Mouse (Mus musculus) midbrain, embryonic 13.5 days (tissue): ENCODE measurements around the gene Gba2. TPM values are rescaled to one million over a fixed set of nuclear protein-coding genes. Genes with fewer than 3 reads are reported as not detected.

ENCODE experiments used
- ATAC-seq: fragments of 200-750 bp; cut with Nextera tagmentation; 2 replicates; pipeline ENCODE4 v1.8.0; 2017; ENCODE audit warnings: mild to moderate bottlenecking, moderate TSS enrichment, moderate library complexity
- H3K27ac ChIP-seq: fragments of 300-500 bp; sonication (generic); 2 replicates; pipeline ENCODE4 v1.5.1; 2015; ENCODE audit warnings: inconsistent platforms, mild to moderate bottlenecking, moderate library complexity
- H3K27me3 ChIP-seq: fragments of 300-500 bp; sonication (generic); 2 replicates; pipeline ENCODE4 v1.6.1; 2015; ENCODE audit warnings: mild to moderate bottlenecking, inconsistent platforms
- H3K36me3 ChIP-seq: fragments of 300-500 bp; sonication (generic); 2 replicates; pipeline ENCODE4 v1.6.1; 2015; ENCODE audit warnings: mild to moderate bottlenecking, inconsistent platforms
- H3K4me1 ChIP-seq: fragments of 300-500 bp; sonication (generic); replicated peaks from 2 replicates; pipeline ENCODE4 v1.6.1; 2015; ENCODE audit warnings: inconsistent platforms
- H3K4me2 ChIP-seq: fragments of 300-500 bp; sonication (generic); replicated peaks from 2 replicates; pipeline ENCODE4 v1.6.1; 2015; ENCODE audit warnings: moderate library complexity, mild to moderate bottlenecking, inconsistent platforms
- H3K4me3 ChIP-seq: fragments of 300-500 bp; sonication (generic); replicated peaks from 2 replicates; pipeline ENCODE4 v1.5.1; 2015; ENCODE audit warnings: mild to moderate bottlenecking, inconsistent platforms
- H3K9ac ChIP-seq: fragments of 300-500 bp; sonication (generic); replicated peaks from 2 replicates; pipeline ENCODE4 v1.6.1; 2015; ENCODE audit warnings: mild to moderate bottlenecking, inconsistent platforms
- H3K9me3 ChIP-seq: fragments of 300-500 bp; sonication (generic); 2 replicates; pipeline ENCODE4 v1.6.1; 2016; ENCODE audit warnings: mild to moderate bottlenecking, inconsistent platforms
- WGBS: fragments of 180-500 bp; shearing (Covaris S2); methylation state at CpG from one replicate; pipeline ENCODE4 v1.1.7; 2015; 5-methylcytosine and 5-hydroxymethylcytosine counted together
- polyA plus RNA-seq: library from polyadenylated mRNA; unstranded; fragments of >200 nt; fragmentation: Nextera tagmentation; extraction: Ambion mirVana; gene quantifications from 2 replicates; pipeline ENCODE4 v1.2.1, GENCODE M21; 2015

Gene Gba2
- polyA plus RNA-seq, 1 experiment from 2014 or later, result 58.4 TPM

- Histone ChIP-seq H3K4me1 (no peaks in the 10 kb centered on the region), H3K9me3 (no peaks in the 10 kb centered on the region)
- 72% methylated on average over 3 of the region's 3 CpGs for WGBS
Measured at GRCm38 (mm10) chr4:43593453-43593852, 14.8 kb upstream of the Gba2 start.

GRCm38 (mm10) chr4:43591961-43592360 is 13.3 kb upstream of the Gba2 start:
- no peak overlapping the region for H3K4me3 ChIP-seq
- no peaks in the 10 kb centered on the region for H3K36me3 ChIP-seq
- H3K9ac ChIP-seq, result no peak overlapping the region
- no peaks in the 10 kb centered on the region for H3K9me3 ChIP-seq
- H3K4me2 ChIP-seq, result no peak overlapping the region
- H3K27ac ChIP-seq, result no peak overlapping the region
- no peaks in the 10 kb centered on the region for H3K4me1 ChIP-seq
- WGBS, result 79% methylated on average over 3 of the region's 3 CpGs
- H3K27me3 ChIP-seq, result no peaks in the 10 kb centered on the region
- ATAC-seq, result no peak

More at GRCm38 (mm10) chr4:43593453-43593852, 14.8 kb upstream of the Gba2 start:
- no peak overlapping the region for H3K4me3 ChIP-seq
- H3K36me3 ChIP-seq, result no peaks in the 10 kb centered on the region
- H3K4me2 ChIP-seq, result no peak overlapping the region
- H3K9ac ChIP-seq, result no peak overlapping the region
- no peak overlapping the region for H3K27ac ChIP-seq
- no peaks in the 10 kb centered on the region for H3K27me3 ChIP-seq
- ATAC-seq, result no peak

DNA sequence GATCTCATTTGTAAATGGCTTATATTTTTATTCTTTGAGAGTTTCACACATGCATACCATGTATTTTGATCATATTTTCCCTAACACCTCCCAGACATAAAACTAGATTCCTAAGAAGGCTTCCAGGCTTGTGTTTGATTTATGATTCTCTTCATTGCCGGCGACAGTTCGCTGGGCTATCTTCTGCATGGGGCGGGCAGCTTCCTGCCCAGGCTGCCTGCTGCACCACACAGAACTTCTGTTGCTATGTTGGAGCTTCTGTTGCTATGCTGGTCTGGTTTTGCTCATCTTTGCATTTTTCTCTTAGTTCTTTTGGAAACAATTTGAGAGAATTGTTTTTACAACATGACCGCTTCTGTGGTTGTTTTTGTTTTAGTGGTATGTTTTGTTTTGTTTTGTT is 12.9 kb upstream of the Gba2 start:
- WGBS, result 92% methylated on average over 5 of the region's 5 CpGs
- no peak for ATAC-seq
- Histone ChIP-seq H3K27ac (no peak overlapping the region), H3K9ac (no peak overlapping the region), H3K4me1 (no peaks in the 10 kb centered on the region), H3K36me3 (no peaks in the 10 kb centered on the region), H3K4me2 (no peak overlapping the region), H3K27me3 (no peaks in the 10 kb centered on the region), H3K4me3 (no peak overlapping the region), H3K9me3 (no peaks in the 10 kb centered on the region)

DNA sequence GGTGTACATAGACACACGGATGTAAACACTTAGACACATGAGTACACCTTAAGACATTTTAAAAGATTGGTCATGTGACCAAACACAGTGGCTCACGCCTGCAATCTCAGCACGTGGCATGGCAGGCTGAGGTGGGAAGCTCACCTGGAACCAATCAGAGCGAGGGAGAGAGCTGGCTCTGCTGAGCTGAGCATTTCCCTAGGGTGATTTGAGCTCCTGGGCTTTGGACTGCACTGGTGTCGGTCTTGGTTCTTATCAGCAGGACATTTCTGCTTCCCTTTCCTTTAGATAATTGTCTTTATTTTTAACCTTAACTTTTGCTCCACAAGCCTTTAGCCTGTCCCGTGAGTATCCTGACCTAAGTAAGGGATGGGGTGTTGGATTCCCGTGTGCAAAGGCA is 9.0 kb upstream of the Gba2 start:
- Histone ChIP-seq H3K36me3 (peaks cover 23% of the 10 kb centered on the region), H3K9me3 (no peaks in the 10 kb centered on the region), H3K4me1 (no peaks in the 10 kb centered on the region), H3K4me2 (no peak overlapping the region), H3K27me3 (no peaks in the 10 kb centered on the region), H3K27ac (no peak overlapping the region), H3K4me3 (no peak overlapping the region), H3K9ac (no peak overlapping the region)
- ATAC-seq, result no peak
- 64% methylated on average over 7 of the region's 7 CpGs for WGBS

DNA sequence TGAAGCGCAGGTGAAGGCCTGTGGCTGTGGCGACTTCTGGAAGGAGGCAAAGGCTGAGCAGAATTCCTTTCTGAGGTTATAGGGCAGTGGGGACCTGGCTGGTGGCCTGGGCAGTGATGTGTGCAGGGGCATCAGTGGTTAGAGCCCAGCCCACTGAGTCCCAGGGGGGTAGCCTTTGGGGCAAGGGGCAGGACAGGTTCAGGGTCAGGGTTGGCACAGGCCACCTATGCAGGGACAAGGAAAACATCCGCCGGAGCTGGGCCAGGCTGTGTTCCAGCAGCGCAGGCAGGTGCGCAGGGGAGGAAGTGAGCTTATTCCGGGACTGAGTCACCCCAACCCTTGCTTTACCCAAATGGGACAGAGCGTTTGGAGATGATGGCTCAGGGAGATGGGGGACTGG is 7.7 kb upstream of the Gba2 start:
- ATAC-seq, result peak; percentile 41
- Histone ChIP-seq H3K4me2 (no peak overlapping the region), H3K36me3 (peaks cover 36% of the 10 kb centered on the region), H3K4me3 (no peak overlapping the region), H3K4me1 (no peaks in the 10 kb centered on the region), H3K27me3 (no peaks in the 10 kb centered on the region), H3K9ac (no peak overlapping the region; the same call in 1 of the 2 replicates), H3K9me3 (no peaks in the 10 kb centered on the region), H3K27ac (no peak overlapping the region)
- 72% methylated on average over 8 of the region's 8 CpGs for WGBS

DNA sequence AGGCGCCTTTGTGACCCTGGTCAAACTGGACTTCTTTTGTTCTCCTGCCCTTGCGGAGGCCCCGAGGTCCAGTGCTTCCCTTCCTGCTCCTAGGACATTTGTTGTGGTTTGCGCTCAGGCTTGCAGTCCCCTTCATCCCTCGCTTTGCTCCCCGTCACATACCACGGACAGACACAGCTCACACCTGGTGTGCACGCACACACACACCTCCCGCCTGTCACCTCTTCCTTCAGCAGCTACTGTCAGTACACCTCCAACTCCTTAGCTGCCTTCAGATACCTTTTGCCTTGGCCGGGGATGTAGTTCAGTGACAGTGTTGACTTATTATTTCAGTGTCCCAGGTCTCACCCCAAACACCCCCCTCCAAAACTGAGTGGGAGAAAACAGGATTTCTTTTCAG is 7.0 kb upstream of the Gba2 start:
- Histone ChIP-seq H3K4me3 (no peak overlapping the region), H3K27ac (no peak overlapping the region), H3K9me3 (no peaks in the 10 kb centered on the region), H3K4me1 (no peaks in the 10 kb centered on the region), H3K36me3 (peaks cover 42% of the 10 kb centered on the region), H3K27me3 (no peaks in the 10 kb centered on the region), H3K9ac (no peak overlapping the region), H3K4me2 (no peak overlapping the region)
- WGBS, result 63% methylated on average over 10 of the region's 10 CpGs
- ATAC-seq, result no peak

- Histone ChIP-seq H3K36me3 (peaks cover 50% of the 10 kb centered on the region), H3K4me2 (no peak within 1 kb of the TSS), H3K4me1 (peaks cover 6% of the 10 kb centered on the region), H3K9ac (no peak within 1 kb of the TSS), H3K27me3 (no peaks in the 10 kb centered on the region), H3K27ac (no peak within 1 kb of the TSS), H3K4me3 (no peak within 1 kb of the TSS), H3K9me3 (no peaks in the 10 kb centered on the region)
- no peak for ATAC-seq
- 72% methylated on average over 12 of the region's 12 CpGs for WGBS
Measured at GRCm38 (mm10) chr4:43584444-43585416, 6.1 kb upstream of the Gba2 start, which contains the start of gene Msmp. Gene Msmp (minus strand): TSS chr4:43584494.

DNA sequence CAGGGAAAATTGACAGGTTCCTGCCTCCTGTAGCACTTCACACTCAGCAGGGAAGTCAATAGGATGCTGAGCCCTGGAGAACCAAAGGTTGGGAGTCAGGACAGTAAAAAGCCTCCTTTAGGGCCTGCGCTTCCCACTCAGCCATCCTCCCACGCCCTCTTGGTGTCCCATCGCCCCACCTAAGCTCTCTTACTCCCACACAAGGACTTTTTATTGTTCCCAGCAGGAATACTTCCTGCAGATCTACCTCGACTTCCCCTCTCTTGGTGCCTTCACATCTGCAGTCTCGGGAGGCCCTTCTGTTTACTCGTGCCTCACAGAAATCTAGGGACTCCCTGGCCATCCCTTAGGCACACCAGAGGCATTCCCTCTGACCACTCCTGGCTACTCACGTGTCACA is 4.7 kb upstream of the Gba2 start:
- Histone ChIP-seq H3K4me2 (no peak overlapping the region), H3K36me3 (peaks cover 50% of the 10 kb centered on the region), H3K27ac (no peak overlapping the region), H3K4me3 (no peak overlapping the region), H3K9ac (no peak overlapping the region), H3K9me3 (no peaks in the 10 kb centered on the region), H3K4me1 (peaks cover 12% of the 10 kb centered on the region), H3K27me3 (no peaks in the 10 kb centered on the region)
- no peak for ATAC-seq
- WGBS, result 78% methylated on average over 7 of the region's 7 CpGs

- H3K27ac ChIP-seq, result no peak overlapping the region
- no peak overlapping the region for H3K4me2 ChIP-seq
- H3K27me3 ChIP-seq, result no peaks in the 10 kb centered on the region
- no peak overlapping the region for H3K4me3 ChIP-seq
- H3K36me3 ChIP-seq, result peaks cover 50% of the 10 kb centered on the region
- no peak for ATAC-seq
- peaks cover 22% of the 10 kb centered on the region for H3K4me1 ChIP-seq
- whole genome bisulfite sequencing, result 93% methylated on average over 5 of the region's 5 CpGs
- H3K9me3 ChIP-seq, result no peaks in the 10 kb centered on the region
- no peak overlapping the region for H3K9ac ChIP-seq
Measured at GRCm38 (mm10) chr4:43582241-43582640, 3.6 kb upstream of the Gba2 start.

DNA sequence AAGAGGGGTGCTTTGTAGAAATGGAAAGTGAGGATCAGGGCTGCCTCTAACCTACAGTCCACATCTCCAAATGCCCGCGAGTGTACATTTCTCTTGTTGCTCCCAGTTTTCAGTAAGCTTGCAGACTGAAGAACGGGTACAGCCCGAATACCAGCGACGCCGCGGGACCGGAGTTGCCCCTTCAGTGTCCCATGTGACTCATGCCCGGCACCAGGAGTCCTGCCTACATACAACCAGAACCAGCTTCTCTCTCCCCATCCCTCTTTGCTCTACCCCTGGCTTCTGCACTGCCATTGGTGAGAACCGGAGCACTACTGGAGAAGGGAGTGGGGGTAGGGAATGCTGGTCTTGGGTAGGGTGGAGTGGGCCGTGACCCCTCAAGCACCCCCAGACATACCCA is 2.7 kb upstream of the Gba2 start:
- Histone ChIP-seq H3K4me1 (peaks cover 30% of the 10 kb centered on the region), H3K27me3 (no peaks in the 10 kb centered on the region), H3K9me3 (no peaks in the 10 kb centered on the region), H3K27ac (no peak overlapping the region), H3K9ac (no peak overlapping the region), H3K36me3 (peaks cover 50% of the 10 kb centered on the region), H3K4me3 (no peak overlapping the region), H3K4me2 (no peak overlapping the region)
- ATAC-seq, result no peak
- WGBS, result 96% methylated on average over 12 of the region's 12 CpGs

DNA sequence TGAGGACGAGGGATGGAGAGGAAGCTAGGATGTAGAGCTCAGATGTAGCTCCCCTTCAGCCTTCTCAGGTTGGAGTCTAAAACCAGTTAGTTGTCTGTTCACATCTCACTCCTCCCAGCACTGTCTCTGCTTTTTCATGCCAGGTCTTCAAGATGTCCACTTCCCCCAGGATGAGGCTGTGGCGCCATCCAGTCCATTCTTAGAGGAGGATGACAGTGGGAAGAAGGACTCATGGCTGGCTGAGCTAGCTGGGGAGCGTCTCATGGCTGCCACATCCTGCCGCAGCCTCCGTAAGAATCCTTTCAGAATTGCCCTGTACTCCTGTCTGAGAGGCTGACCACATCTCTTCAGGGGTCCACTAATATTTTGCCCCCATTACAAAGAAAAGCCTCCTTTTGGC is 2.0 kb upstream of the Gba2 start:
- no peaks in the 10 kb centered on the region for H3K9me3 ChIP-seq
- WGBS, result 93% methylated on average over 5 of the region's 5 CpGs
- no peak overlapping the region for H3K27ac ChIP-seq
- H3K9ac ChIP-seq, result no peak overlapping the region
- peaks cover 50% of the 10 kb centered on the region for H3K36me3 ChIP-seq
- H3K4me1 ChIP-seq, result peaks cover 37% of the 10 kb centered on the region
- H3K4me3 ChIP-seq, result no peak overlapping the region
- no peak for ATAC-seq
- no peak overlapping the region for H3K4me2 ChIP-seq
- no peaks in the 10 kb centered on the region for H3K27me3 ChIP-seq

GRCm38 (mm10) chr4:43579731-43580130 is 1.1 kb upstream of the Gba2 start:
- H3K27me3 ChIP-seq, result no peaks in the 10 kb centered on the region

More at GRCm38 (mm10) chr4:43579731-43580130, 1.1 kb upstream of the Gba2 start:
- no peak overlapping the region for H3K27ac ChIP-seq
- peak overlapping the region; percentile 91 for H3K9ac ChIP-seq
- peaks cover 47% of the 10 kb centered on the region for H3K4me1 ChIP-seq
- H3K9me3 ChIP-seq, result no peaks in the 10 kb centered on the region
- peak overlapping the region; percentile 93 for H3K4me3 ChIP-seq
- H3K36me3 ChIP-seq, result peaks cover 47% of the 10 kb centered on the region
- ATAC-seq, result no peak
- H3K4me2 ChIP-seq, result peak overlapping the region; percentile 84
- 81% methylated on average over 6 of the region's 6 CpGs for WGBS
